Mouse (Mus musculus) cerebellum, postnatal 25 days (tissue): Measurements from ENCODE around the gene Mgat2.
A peak's percentile ranks its signal among the peaks of the same experiment; 100 is the strongest.

ENCODE experiments used
- DNase-seq, 2 experiments: peaks; one replicate each; pipeline ENCODE4 v3.0.0; 2021; ENCODE audit warnings: mixed read lengths in 2 of 2

The Mgat2 gene

DNA sequence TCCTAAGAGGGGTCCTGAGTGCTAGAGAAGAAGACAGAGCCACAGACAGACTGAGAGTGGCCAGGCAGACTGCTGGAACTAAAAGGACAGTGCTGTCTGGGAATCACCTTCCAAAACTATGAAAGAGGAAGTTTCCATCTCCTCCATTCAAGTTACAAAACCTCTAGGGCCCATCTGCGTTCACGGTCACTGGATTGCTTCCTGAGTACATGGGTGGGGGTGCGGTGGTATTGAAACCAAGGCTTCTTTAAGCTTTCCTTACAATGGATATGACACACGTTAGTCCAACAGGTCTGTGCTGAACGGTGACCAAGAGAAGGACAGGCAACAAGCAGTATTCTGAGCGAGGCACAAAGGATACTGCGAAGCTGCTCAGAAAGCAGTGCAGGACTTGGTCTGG, 30.4 kb downstream of the Mgat2 start:
- DNase-seq = no peak

DNA sequence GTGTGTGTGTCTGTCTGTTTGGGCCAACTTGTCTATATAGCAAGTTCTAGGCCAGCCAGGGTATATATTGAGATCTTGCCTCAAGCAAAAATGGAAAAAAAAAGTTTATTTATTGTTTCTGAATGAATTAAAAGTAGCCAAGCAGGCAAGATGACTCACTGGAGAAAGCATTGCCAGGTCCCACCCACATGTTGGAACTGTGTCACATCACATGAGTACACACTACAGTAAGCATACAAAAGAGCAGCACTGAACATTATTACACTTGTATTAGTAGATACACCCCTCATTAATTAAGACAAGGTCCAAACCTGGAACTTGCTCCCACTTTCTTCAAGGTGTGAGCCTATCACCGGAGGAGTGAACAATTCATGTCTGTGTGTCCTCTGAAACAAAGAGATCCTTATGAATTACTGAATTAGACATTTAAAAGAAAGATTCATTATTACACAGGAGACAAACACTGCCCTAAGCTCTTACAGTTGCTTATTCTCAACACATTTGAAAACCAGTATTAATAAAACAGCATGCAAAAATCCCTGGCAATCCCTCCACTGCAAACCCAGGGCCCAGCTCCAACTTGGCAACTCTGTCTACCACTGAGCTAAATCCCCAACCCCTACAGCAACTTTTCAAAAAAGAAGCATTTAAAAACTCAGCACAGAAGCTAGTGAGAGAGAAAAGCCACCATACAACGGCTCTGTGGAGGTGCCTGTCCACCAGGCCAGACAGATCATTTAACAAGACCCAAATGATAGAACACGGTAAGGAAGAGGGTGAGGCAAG, 31.2 kb downstream of the Mgat2 start:
- DNase-seq = no peak

DNA sequence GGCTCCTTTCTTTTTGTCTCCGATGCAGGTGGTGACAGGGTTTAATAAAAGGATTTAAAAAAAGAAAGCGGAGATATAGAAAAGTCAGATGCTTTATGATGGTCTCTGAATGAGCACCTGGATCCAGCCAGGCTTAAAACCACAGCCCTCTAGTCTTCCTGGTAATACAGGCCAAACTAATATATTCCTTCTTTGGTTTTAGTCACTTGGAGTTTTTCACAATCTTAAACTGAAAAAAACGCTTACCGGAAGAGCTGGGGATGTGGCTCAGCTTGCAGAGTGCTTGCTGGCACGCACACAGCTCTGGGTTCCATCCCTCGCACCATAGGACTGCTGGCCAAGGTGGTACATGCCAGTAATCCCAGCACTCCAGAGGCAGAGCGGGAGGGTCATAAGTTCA, 32.6 kb downstream of the Mgat2 start:
- no peak for DNase-seq

DNA sequence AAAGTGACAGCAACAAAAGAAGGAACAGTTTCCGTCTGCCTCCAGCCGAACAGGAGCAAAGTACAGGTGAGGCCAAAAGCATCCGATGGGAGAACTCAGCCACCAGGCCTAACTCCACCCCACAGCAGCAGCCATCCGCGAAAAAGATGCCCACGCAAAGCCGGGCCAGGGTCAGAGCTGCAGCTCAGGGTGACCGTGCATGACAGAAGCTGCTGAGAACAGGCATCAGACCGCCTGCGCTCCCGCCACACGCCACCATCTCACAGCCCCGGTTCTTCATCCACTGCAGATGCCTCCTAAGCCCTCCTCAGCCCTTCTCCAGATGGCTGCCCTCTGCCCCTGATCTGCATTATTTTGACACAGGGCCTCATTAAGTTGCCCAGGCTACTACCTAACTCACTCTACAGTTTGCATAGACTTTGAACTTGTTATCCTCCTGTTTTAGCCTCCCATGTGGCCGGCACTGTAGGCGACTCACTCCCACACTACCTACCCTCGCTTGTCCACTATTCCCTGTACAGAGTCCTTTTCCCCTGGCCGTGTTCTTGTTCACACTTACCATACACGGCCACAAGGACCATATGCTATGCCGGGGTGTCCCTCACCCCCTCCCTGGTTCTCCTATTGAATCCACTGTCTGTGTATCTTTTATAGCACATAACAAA, 36.8 kb downstream of the Mgat2 start:
- DNase-seq = no peak

DNA sequence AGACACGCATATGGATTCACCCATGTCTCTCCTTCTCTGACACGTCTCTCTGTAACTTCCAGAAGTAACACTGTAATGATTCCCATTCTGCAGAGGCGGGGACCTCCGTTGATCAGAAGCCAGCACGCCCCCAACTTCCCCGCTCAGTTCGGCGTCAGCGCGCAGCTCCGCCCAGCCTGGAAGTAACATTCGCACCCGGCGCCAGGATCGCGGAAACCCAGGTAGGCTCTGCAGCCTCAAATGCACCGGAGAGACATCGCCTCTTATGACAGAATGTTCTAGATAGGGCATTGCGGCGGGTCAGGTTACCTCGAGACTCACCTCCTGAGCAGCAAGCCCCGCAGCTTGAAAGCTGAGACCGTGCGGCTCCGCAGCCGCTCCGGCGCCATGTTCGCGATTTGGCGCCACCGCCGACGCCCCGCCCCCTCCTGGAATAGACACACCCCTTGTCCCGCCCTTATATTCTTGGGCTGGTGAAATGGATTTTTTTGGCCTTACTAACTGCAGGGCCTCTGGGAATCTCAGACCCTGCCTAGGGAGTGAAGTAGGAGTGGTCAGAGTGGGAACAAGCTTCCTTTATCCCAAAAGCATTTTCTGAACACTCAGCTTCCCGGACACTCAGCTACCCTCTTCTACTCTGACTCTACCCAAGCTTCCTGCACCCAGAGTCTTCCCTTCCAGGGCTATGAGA, 44.0 kb downstream of the Mgat2 start, which contains the start of gene Pole2:
Gene Pole2 (minus strand): TSS at position 420 of the 691 bp plus-strand sequence.
- peak; percentile 87 to 92 for DNase-seq

DNA sequence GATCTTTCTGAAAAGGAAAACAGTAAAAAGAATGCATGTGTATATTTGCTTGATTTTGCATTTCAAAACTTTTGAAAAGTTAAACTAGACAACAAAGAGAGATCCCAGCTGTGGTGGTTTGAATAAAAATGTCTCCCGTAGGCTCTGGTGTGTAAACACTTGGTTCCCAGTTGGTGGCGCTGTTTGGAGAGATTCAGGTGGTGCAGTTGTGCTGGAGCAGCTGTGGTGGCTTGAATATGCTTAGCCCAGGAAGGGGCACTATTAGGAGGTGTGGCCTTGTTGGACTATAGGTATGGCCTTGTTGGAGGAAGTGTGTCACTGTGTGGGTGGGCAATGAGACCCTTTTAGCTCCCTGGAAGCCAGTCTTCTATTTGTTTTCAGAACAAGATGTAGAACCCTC, 45.3 kb downstream of the Mgat2 start:
- no peak for DNase-seq

DNA sequence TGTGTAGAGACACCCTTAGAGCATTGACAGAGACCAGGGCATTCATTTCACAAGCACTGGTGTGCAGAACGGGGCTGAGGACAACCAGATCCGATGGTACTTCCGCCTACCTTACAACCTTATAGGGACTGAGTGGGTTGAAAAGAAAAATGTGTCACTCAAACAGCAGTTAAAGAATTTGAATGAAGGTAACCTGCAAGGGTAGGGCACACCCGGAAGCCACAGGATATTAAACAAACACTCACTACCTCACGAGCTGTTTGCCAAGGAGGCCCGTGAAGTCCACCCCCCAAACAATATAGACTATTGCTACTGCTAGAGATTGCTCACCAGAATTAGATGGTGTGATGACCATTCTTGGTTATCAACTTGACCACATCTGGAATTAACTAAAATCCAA, 51.8 kb downstream of the Mgat2 start:
- DNase-seq = no peak
